Mouse (Mus musculus): ENCODE data around the gene Tlr7.
"Not testable (repeated sequence)": the region's sequence is repeated elsewhere in the genome, so short reads cannot be mapped to it uniquely, and the experiment has no call there.

Tlr7 gene

DNA sequence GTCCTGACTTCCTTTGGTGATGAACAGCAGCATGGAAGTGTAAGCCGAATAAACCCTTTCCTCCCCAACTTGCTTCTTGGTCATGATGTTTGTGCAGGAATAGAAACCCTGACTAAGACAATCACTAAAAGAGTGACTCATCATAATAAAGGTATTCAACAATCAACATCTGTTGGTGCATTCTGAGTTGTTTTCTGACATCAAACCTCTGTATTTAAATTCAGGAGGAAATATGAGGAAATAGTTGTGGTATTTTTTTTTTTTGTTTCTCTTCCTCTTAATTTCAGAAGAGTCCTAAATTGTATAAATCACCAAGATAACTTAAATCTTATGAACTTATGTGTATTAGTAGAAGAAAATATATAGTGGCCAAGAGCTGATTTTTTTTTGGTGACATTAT lies 28.3 kb downstream of the Tlr7 start:
- DNase-seq (ENCODE audit: extremely low read depth, low read depth), result not testable (repeated sequence)

DNA sequence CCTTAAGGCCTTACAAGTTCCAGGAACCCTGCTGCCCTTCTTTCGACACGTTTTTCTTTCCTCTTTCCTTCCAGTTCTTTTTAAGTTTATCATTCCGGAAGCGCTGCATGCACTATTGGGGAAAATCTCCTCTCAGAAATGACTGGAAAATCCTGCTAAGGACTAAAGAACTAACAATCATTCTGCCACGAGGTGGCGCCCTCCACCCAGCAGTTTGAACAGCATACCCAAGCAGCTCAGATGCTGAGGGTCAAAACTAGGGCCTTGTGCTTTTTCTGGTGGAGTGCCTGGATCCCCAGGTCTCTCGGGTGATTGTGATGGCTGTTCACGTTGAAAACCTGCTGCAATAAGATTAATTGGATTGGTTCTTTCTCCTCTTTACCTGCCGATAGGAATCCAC lies 53.4 kb downstream of the Tlr7 start:
- no peak for DNase-seq (ENCODE audit: extremely low read depth, low read depth)

DNA sequence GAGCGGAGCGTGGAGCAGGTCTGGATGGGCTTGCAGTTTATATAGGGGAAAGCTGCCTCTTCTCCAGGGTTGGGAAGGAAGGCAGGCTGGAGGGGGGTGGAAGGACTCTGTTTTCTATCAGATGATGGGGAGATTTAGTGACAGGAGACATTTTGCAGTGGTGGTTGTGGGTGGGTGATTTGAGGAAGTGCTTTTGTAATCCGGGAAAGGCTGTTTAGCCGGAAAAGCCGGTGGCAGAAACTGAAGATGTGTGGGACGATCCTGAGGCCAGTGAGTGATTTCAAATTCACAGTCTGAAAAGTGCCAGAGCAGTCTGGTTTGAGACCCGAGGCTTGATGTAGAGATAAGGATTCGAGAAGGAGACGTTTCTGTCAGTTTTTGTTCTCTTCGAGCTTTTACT lies 53.8 kb downstream of the Tlr7 start:
- DNase-seq (ENCODE audit: extremely low read depth, low read depth), result no peak

DNA sequence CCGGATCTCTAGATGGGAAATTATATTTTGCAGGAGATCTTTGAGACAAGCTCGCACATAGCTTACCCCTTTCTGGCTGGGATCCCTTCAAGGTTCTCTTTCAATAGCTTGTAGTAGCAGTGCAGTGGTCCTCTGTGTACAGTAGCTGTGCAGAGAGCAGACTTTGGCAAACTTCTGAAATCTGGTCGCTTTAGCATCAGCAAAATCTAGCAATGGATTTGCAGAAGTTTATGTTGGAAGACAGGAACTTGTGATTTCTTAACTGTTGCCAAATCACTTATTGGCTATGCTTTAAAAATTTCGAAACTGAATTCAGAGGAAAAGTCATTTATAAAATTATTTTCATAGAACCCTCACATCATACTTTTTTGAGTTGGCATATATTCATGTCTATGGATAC lies 66.3 kb downstream of the Tlr7 start, which contains the start of gene Tlr8:
Gene Tlr8, minus strand, starts transcription at position 244 of the 400 bp plus-strand sequence.
- no peak for DNase-seq (ENCODE audit: extremely low read depth, low read depth)

DNA sequence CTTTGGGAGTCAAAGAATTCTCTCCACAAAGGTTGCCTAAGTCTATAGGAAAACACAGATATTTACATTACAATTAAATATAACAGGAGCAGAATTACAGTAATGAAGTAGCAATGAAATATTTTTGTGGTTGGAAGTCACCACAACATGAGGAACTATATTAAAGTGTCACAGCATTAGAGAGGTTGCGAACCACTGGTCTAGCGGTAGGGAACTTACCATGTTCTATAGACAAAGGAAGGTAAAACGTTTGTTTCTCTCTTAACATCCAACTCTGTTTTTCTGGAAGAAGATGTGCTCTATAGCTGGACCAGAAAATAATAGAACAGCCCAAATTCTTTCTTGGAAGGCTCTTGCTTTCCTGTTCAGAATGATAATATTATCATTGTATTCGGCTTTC lies 66.8 kb downstream of the Tlr7 start:
- DNase-seq (ENCODE audit: extremely low read depth, low read depth), result no peak
